Mouse (Mus musculus): ENCODE measurements at regions not wholly inside any gene's neighbourhood (a gene's known extent, or its start where the extent isn't known, plus 50 kb on each side); places are given as distances from the start of the nearest gene placed in this dataset.

GRCm38 (mm10) chr2:161405847-161406384 lies 297.0 kb upstream of the Chd6 start:
- TF ChIP-seq CTCF (IDR thresholded peaks at IDR 0.05 in 2 of 3, conservative IDR thresholded peaks at IDR 0.05 in 1 of 3; ENCODE audit: control insufficient read depth in 1 of 3, insufficient read depth in 1 of 3, low read depth in 2 of 3, low read length in 3 of 3, poor library complexity in 1 of 3, severe bottlenecking in 1 of 3) = no peak
- no peak for TF ChIP-seq ZNF384 (IDR thresholded peaks at IDR 0.05; ENCODE audit: low read depth, low read length)
- no peak for TF ChIP-seq POLR2AphosphoS5 (IDR thresholded peaks at IDR 0.05; ENCODE audit: borderline replicate concordance, low read depth, low read length)
- TF ChIP-seq NRF1 (IDR thresholded peaks at IDR 0.05; ENCODE audit: insufficient read depth, low read depth, low read length, poor library complexity, severe bottlenecking) = no peak
- no peak for TF ChIP-seq POLR2A (IDR thresholded peaks at IDR 0.05; ENCODE audit: control insufficient read depth in 1 of 2, insufficient read depth in 1 of 2, low read depth in 1 of 2, low read length in 2 of 2, poor library complexity in 1 of 2)
- TF ChIP-seq CHD1 (IDR thresholded peaks at IDR 0.05; ENCODE audit: low read depth, low read length) = no peak
- TF ChIP-seq EP300 (IDR thresholded peaks at IDR 0.05; ENCODE audit: low read depth in 1 of 2, low read length in 2 of 2) = no peak
- TF ChIP-seq TAL1 (IDR thresholded peaks at IDR 0.05; ENCODE audit: low read length) = no peak
- no peak for TF ChIP-seq MAFK (IDR thresholded peaks at IDR 0.05; ENCODE audit: borderline replicate concordance, low read depth, low read length)
- no peak for TF ChIP-seq JUND (IDR thresholded peaks at IDR 0.05; ENCODE audit: low read depth, low read length)
- TF ChIP-seq GATA1 (IDR thresholded peaks at IDR 0.05; ENCODE audit: low read depth, low read length) = no peak
- TF ChIP-seq GABPA (IDR thresholded peaks at IDR 0.05; ENCODE audit: low read depth, low read length) = no peak
- no peak for TF ChIP-seq CHD2 (IDR thresholded peaks at IDR 0.05; ENCODE audit: low read length)
